Comparison of ENCODE assay signal across 17 mouse cellular contexts in genomic region chr11:50739453-50739852, GRCm38 (mm10).
DNase-seq lines count a peak whose midpoint lies in the region; ATAC-seq lines count a peak whose summit lies in the region.
"Had no signal": no experiment of that assay in that cellular context is flagged by ENCODE, and none has a peak within 500 bp of the region (broad histone marks: within the 10 kb centered on the region; RNA-seq: fewer than 3 reads in every experiment).

No protein-coding gene starts in this region.

- ATAC-seq in hindbrain, embryonic 14.5 days (ENCODE audit: low FRiP score) = no peak
- peak; percentile 93 for ATAC-seq in intestine, embryonic 16.5 days
- ATAC-seq in forebrain, embryonic 12.5 days (ENCODE audit: low FRiP score) = no peak
- ATAC-seq: forebrain, embryonic 15.5 days; hindbrain, embryonic 16.5 days; Patski had no signal

- no peaks in the 10 kb centered on the region for H3K9me3 ChIP-seq in hindbrain, embryonic 10.5 days
- no peaks in the 10 kb centered on the region for H3K9me3 ChIP-seq in hindbrain, embryonic 14.5 days (ENCODE audit: control insufficient read depth, low read length)
- H3K9me3 ChIP-seq in intestine, embryonic 16.5 days (ENCODE audit: control insufficient read depth, low read length) = no peaks in the 10 kb centered on the region
- H3K9me3 ChIP-seq in forebrain, embryonic 12.5 days = no peaks in the 10 kb centered on the region
- H3K9me3 ChIP-seq: embryonic facial prominence, embryonic 15.5 days; forebrain, embryonic 15.5 days; liver, embryonic 15.5 days; stomach, embryonic 15.5 days had no signal

- H3K4me2 ChIP-seq in hindbrain, embryonic 14.5 days (replicated peaks) = no peak overlapping the region
- no peak overlapping the region for H3K4me2 ChIP-seq in intestine, embryonic 16.5 days (ENCODE audit: low read depth, low read length)
- H3K4me2 ChIP-seq in forebrain, embryonic 12.5 days = no peak overlapping the region
- H3K4me2 ChIP-seq: embryonic facial prominence, embryonic 15.5 days; forebrain, embryonic 15.5 days; liver, embryonic 15.5 days; stomach, embryonic 15.5 days had no signal

- 58% methylated on average over 10 of the region's 10 CpGs for WGBS in hindbrain, embryonic 10.5 days
- WGBS in hindbrain, embryonic 14.5 days = 65% methylated on average over 10 of the region's 10 CpGs
- WGBS in intestine, embryonic 16.5 days = 31% methylated on average over 10 of the region's 10 CpGs
- 74% methylated on average over 10 of the region's 10 CpGs for WGBS in forebrain, embryonic 12.5 days

- peak; percentile 16 for DNase-seq in hindbrain, embryonic 10.5 days (ENCODE audit: low spot score)
- DNase-seq in hindbrain, embryonic 14.5 days (ENCODE audit: low spot score) = no peak
- peak; percentile 49 for DNase-seq in urinary bladder, postnatal 14 days (ENCODE audit: low spot score)
- no peak for DNase-seq in urinary bladder, adult 2 months (ENCODE audit: low spot score)
- DNase-seq in spleen, postnatal 4 days (ENCODE audit: low spot score in 2 of 2) = no peak
- DNase-seq: adrenal gland, postnatal 10 days; cerebellum, postnatal 14 days; layer of hippocampus, adult 9-11 months; thymus, postnatal 36 days had no signal

- no peaks in the 10 kb centered on the region for H3K36me3 ChIP-seq in hindbrain, embryonic 10.5 days
- no peaks in the 10 kb centered on the region for H3K36me3 ChIP-seq in hindbrain, embryonic 14.5 days (replicated peaks; ENCODE audit: control insufficient read depth, insufficient read depth)
- no peaks in the 10 kb centered on the region for H3K36me3 ChIP-seq in intestine, embryonic 16.5 days (ENCODE audit: control insufficient read depth, insufficient read depth, low read length)
- H3K36me3 ChIP-seq in forebrain, embryonic 12.5 days (replicated peaks) = no peaks in the 10 kb centered on the region
- H3K36me3 ChIP-seq: embryonic facial prominence, embryonic 15.5 days; forebrain, embryonic 15.5 days; liver, embryonic 15.5 days; stomach, embryonic 15.5 days had no signal

- H3K27ac ChIP-seq in hindbrain, embryonic 10.5 days = no peak overlapping the region
- no peak overlapping the region for H3K27ac ChIP-seq in hindbrain, embryonic 14.5 days
- H3K27ac ChIP-seq in intestine, embryonic 16.5 days (ENCODE audit: low read length) = no peak overlapping the region
- H3K27ac ChIP-seq in forebrain, embryonic 12.5 days = no peak overlapping the region
- H3K27ac ChIP-seq: embryonic facial prominence, embryonic 15.5 days; forebrain, embryonic 15.5 days; liver, embryonic 15.5 days; stomach, embryonic 15.5 days had no signal

- H3K27me3 ChIP-seq in hindbrain, embryonic 10.5 days (ENCODE audit: insufficient read depth, poor library complexity, severe bottlenecking) = no peaks in the 10 kb centered on the region
- no peaks in the 10 kb centered on the region for H3K27me3 ChIP-seq in hindbrain, embryonic 14.5 days (ENCODE audit: control insufficient read depth, insufficient read depth, low read length)
- no peaks in the 10 kb centered on the region for H3K27me3 ChIP-seq in intestine, embryonic 16.5 days (replicated peaks; ENCODE audit: control insufficient read depth, insufficient read depth, low read length)
- H3K27me3 ChIP-seq in forebrain, embryonic 12.5 days = no peaks in the 10 kb centered on the region
- H3K27me3 ChIP-seq: embryonic facial prominence, embryonic 15.5 days; forebrain, embryonic 15.5 days; liver, embryonic 15.5 days; Patski; stomach, embryonic 15.5 days had no signal

- 0 out of 2 replicates have a peak, but pooled peaks cover 2% of the 10 kb centered on the region for H3K4me1 ChIP-seq in hindbrain, embryonic 10.5 days (replicated peaks)
- H3K4me1 ChIP-seq in hindbrain, embryonic 14.5 days (replicated peaks; ENCODE audit: control insufficient read depth, insufficient read depth, low read length) = no peaks in the 10 kb centered on the region
- H3K4me1 ChIP-seq in intestine, embryonic 16.5 days (ENCODE audit: control insufficient read depth, insufficient read depth, low read length) = peaks cover 3% of the 10 kb centered on the region; the same call in 1 of the 2 replicates
- H3K4me1 ChIP-seq in forebrain, embryonic 12.5 days = no peaks in the 10 kb centered on the region
- H3K4me1 ChIP-seq: forebrain, embryonic 15.5 days; stomach, embryonic 15.5 days had no signal

- no peak overlapping the region for H3K4me3 ChIP-seq in hindbrain, embryonic 10.5 days
- H3K4me3 ChIP-seq in hindbrain, embryonic 14.5 days (replicated peaks; ENCODE audit: low read length) = no peak overlapping the region
- H3K4me3 ChIP-seq in intestine, embryonic 16.5 days (ENCODE audit: low read length) = no peak overlapping the region
- no peak overlapping the region for H3K4me3 ChIP-seq in forebrain, embryonic 12.5 days (replicated peaks)
- H3K4me3 ChIP-seq: embryonic facial prominence, embryonic 15.5 days; forebrain, embryonic 15.5 days; liver, embryonic 15.5 days; stomach, embryonic 15.5 days had no signal

- no peak overlapping the region for H3K9ac ChIP-seq in hindbrain, embryonic 14.5 days
- no peak overlapping the region for H3K9ac ChIP-seq in intestine, embryonic 16.5 days (ENCODE audit: low read depth, low read length)
- H3K9ac ChIP-seq in forebrain, embryonic 12.5 days = no peak overlapping the region
- H3K9ac ChIP-seq: embryonic facial prominence, embryonic 15.5 days; forebrain, embryonic 15.5 days; liver, embryonic 15.5 days; stomach, embryonic 15.5 days had no signal

Comparison
In these comparisons a context has a peak if more than half of its experiments do, and no peak if none do; other contexts are left out.
1. DNase-seq: peak in hindbrain, embryonic 10.5 days (single experiment) and urinary bladder, postnatal 14 days (single experiment); none in hindbrain, embryonic 14.5 days (single experiment), urinary bladder, adult 2 months (single experiment) and spleen, postnatal 4 days (0 of 2).